Mouse (Mus musculus) lung, postnatal 25 days (tissue): Measurements from ENCODE around the gene Myo1h.

Source experiments
- DNase-seq: peaks from one replicate; pipeline ENCODE4 v3.0.0; 2022; ENCODE audit warnings: low spot score

Gene Myo1h

GRCm38 (mm10) chr5:114288874-114289273, at the start of gene Myo1h:
TSS of gene Myo1h (plus strand) at chr5:114289166.
- DNase-seq, result no peak

- no peak for DNase-seq
Measured at GRCm38 (mm10) chr5:114239737-114240136, 49.2 kb upstream of the Myo1h start.

DNA sequence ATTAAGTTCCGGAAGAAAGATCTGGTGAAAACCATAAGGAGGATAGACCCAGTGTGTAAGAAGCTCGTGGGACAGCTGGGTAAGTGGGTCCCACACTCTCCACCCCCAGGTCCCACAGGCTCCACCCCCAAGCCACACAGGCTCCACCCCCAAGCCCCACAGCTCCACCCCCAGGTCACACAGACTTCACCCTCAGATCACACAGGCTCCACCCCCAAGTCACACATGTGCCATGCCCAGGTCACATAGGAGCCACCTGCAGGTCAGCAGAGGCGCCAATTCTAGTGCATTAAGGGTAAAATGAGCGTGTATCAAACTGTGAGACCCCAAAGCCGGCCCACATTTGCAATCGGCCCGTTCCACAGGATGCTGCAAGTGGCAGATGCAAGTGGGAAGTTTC, 42.5 kb upstream of the Myo1h start:
- DNase-seq, result no peak

GRCm38 (mm10) chr5:114248174-114248589, 40.8 kb upstream of the Myo1h start:
- DNase-seq, result peak; percentile 65

DNA sequence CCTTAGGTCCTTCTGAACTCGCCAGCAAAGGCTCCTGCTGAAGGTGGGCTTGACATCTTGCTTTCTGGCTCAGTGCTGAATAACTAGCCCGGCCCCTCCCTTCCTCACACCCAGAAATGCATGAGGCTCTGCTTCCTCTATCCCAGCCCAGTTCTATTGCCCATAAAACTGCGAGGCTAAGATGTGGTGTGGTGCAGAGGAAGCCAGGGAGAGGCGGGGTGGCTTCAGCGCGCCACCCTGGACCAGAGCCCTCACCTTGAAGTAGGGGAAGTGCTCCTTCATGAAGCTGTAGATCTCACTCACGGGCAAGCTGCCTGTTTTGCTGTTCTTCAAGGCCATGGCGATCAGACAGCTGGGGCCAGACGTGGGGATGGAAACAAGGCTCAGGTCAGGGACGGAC, 29.5 kb upstream of the Myo1h start:
- DNase-seq, result no peak

- DNase-seq, result no peak
Measured at GRCm38 (mm10) chr5:114261494-114261893, 27.5 kb upstream of the Myo1h start.

GRCm38 (mm10) chr5:114264030-114264459, 24.9 kb upstream of the Myo1h start:
- no peak for DNase-seq

GRCm38 (mm10) chr5:114264791-114265190, 24.2 kb upstream of the Myo1h start:
- no peak for DNase-seq

DNA sequence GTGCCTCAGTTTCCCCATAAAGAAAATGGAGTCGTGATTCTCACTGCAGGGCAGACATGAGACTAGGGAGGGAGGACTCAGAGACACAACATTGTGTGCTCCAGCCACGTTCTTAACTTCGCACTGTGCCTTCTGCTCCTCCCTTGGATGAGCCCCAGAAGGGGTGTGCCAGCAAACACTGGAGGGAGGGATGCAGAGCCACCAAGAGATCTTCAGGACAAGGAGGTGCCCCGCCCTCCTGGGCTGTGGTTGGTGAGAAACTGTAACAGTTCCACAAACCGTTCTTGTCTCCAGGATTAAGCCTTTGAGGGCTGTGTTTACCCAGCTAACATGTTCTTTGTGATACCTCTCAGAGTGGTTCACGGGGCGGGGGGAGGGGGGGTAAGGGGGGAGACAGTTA, 20.3 kb upstream of the Myo1h start:
- DNase-seq, result peak; percentile 48

DNA sequence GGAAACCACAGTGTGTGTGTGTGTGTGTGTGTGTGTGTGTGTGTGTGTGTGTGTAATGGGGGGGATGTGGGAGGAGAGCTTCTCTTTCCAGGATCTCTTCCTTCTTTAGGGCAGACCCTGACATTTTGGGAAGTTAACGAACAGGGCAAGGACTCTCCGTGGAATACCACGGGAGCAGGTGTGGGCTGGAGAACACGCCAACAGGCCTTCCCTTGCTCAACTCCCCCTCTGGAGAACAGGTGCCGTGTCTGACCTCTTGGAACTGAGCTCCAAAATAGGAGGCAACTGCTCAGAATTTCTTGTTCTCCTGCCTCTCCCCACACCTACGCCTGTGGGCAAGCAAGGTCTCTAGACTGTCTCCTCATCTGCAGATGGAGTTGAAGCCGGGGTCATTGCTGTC, 19.5 kb upstream of the Myo1h start:
- DNase-seq, result no peak

- no peak for DNase-seq
Measured at GRCm38 (mm10) chr5:114269984-114270383, 19.0 kb upstream of the Myo1h start.

GRCm38 (mm10) chr5:114273693-114274402, 15.1 kb upstream of the Myo1h start, which contains the start of gene Foxn4:
TSS of gene Foxn4 (minus strand) at chr5:114273807.
- DNase-seq, result no peak

- no peak for DNase-seq
Measured at GRCm38 (mm10) chr5:114275339-114275738, 13.6 kb upstream of the Myo1h start.

GRCm38 (mm10) chr5:114275991-114276390, 13.0 kb upstream of the Myo1h start:
- no peak for DNase-seq

GRCm38 (mm10) chr5:114279382-114280143, 9.4 kb upstream of the Myo1h start:
- no peak for DNase-seq

- no peak for DNase-seq
Measured at GRCm38 (mm10) chr5:114282346-114282745, 6.6 kb upstream of the Myo1h start.

GRCm38 (mm10) chr5:114284604-114285397, 4.2 kb upstream of the Myo1h start:
- no peak for DNase-seq

- DNase-seq, result no peak
Measured at GRCm38 (mm10) chr5:114285398-114285700, 3.6 kb upstream of the Myo1h start.

- no peak for DNase-seq
Measured at GRCm38 (mm10) chr5:114286102-114286501, 2.9 kb upstream of the Myo1h start.

GRCm38 (mm10) chr5:114286872-114287571, 1.9 kb upstream of the Myo1h start:
- DNase-seq, result no peak

- DNase-seq, result no peak
Measured at GRCm38 (mm10) chr5:114288396-114288795, 570 bp upstream of the Myo1h start.

DNA sequence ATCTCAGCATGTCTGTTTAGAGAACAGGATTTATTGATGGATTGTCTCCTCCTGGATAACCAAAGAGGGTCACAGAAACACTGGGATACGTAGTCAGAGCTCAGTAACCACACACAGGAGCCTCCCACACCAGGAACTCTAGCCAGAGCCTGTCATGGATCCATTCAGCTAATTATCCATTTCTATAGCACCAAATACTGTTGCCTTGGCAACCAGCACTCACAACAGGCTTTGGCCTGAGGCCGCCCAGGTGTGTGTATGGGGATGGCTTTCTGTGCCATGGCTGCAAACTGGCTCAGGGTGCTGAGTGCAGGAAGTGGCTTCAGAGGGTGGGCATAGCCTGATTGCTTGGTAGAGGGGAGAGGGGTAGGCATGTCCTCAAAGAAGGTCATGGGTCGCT, 1.0 kb downstream of the Myo1h start:
- DNase-seq, result no peak
